Mouse (Mus musculus): Measurements from ENCODE around the gene Angptl2.

Angptl2 gene

GRCm38 (mm10) chr2:33246841-33247240 is 31.0 kb downstream of the Angptl2 start:
- no peak overlapping the region for H3K4me3 ChIP-seq (replicated peaks; ENCODE audit: low read length)
- no peak for TF ChIP-seq CTCF (conservative IDR thresholded peaks at IDR 0.05; ENCODE audit: low read length)
- TF ChIP-seq POU5F1 (IDR thresholded peaks at IDR 0.05; ENCODE audit: borderline replicate concordance, low read length), result no peak
- TF ChIP-seq NANOG (IDR thresholded peaks at IDR 0.05; ENCODE audit: borderline replicate concordance, low read length), result no peak
- peaks cover 19% of the 10 kb centered on the region; the same call in 1 of the 2 replicates for H3K36me3 ChIP-seq (ENCODE audit: insufficient read depth, low read length)
- H3K4me1 ChIP-seq (replicated peaks; ENCODE audit: low read depth, low read length), result no peaks in the 10 kb centered on the region
- H3K27me3 ChIP-seq (ENCODE audit: insufficient read depth, low read length), result no peaks in the 10 kb centered on the region
- H3K9me3 ChIP-seq (ENCODE audit: low read length), result no peaks in the 10 kb centered on the region

- TF ChIP-seq NANOG (IDR thresholded peaks at IDR 0.05; ENCODE audit: borderline replicate concordance, low read length) (no peak), POU5F1 (IDR thresholded peaks at IDR 0.05; ENCODE audit: borderline replicate concordance, low read length) (no peak), CTCF (conservative IDR thresholded peaks at IDR 0.05; ENCODE audit: low read length) (no peak)
- H3K4me1 ChIP-seq (replicated peaks; ENCODE audit: low read depth, low read length), result no peaks in the 10 kb centered on the region
- peaks cover 12% of the 10 kb centered on the region for H3K36me3 ChIP-seq (ENCODE audit: insufficient read depth, low read length)
- no peaks in the 10 kb centered on the region for H3K9me3 ChIP-seq (ENCODE audit: low read length)
- no peak overlapping the region for H3K4me3 ChIP-seq (replicated peaks; ENCODE audit: low read length)
- no peaks in the 10 kb centered on the region for H3K27me3 ChIP-seq (ENCODE audit: insufficient read depth, low read length)
These were observed 32.7 kb downstream of the Angptl2 start for GRCm38 (mm10) chr2:33248549-33248948.

GRCm38 (mm10) chr2:33249922-33250633 is 34.2 kb downstream of the Angptl2 start:
- H3K4me3 ChIP-seq (replicated peaks; ENCODE audit: low read length), result no peak overlapping the region
- H3K27me3 ChIP-seq (ENCODE audit: insufficient read depth, low read length), result no peaks in the 10 kb centered on the region
- H3K36me3 ChIP-seq (ENCODE audit: insufficient read depth, low read length), result peaks cover 12% of the 10 kb centered on the region
- TF ChIP-seq NANOG (IDR thresholded peaks at IDR 0.05; ENCODE audit: borderline replicate concordance, low read length), result no peak
- no peak for TF ChIP-seq CTCF (conservative IDR thresholded peaks at IDR 0.05; ENCODE audit: low read length)
- no peak for TF ChIP-seq POU5F1 (IDR thresholded peaks at IDR 0.05; ENCODE audit: borderline replicate concordance, low read length)
- H3K4me1 ChIP-seq (replicated peaks; ENCODE audit: low read depth, low read length), result no peaks in the 10 kb centered on the region
- no peaks in the 10 kb centered on the region for H3K9me3 ChIP-seq (ENCODE audit: low read length)

- Histone ChIP-seq H3K36me3 (ENCODE audit: insufficient read depth, low read length) (peaks cover 15% of the 10 kb centered on the region), H3K4me1 (replicated peaks; ENCODE audit: low read depth, low read length) (no peaks in the 10 kb centered on the region)
- TF ChIP-seq POU5F1 (IDR thresholded peaks at IDR 0.05; ENCODE audit: borderline replicate concordance, low read length) (no peak), CTCF (conservative IDR thresholded peaks at IDR 0.05; ENCODE audit: low read length) (no peak), NANOG (IDR thresholded peaks at IDR 0.05; ENCODE audit: borderline replicate concordance, low read length) (no peak)
These were observed 36.9 kb downstream of the Angptl2 start for GRCm38 (mm10) chr2:33252751-33253150.

GRCm38 (mm10) chr2:33253572-33254190 is 37.8 kb downstream of the Angptl2 start:
- no peaks in the 10 kb centered on the region for H3K27me3 ChIP-seq (ENCODE audit: insufficient read depth, low read length)
- H3K4me3 ChIP-seq (replicated peaks; ENCODE audit: low read length), result no peak overlapping the region
- peaks cover 15% of the 10 kb centered on the region for H3K36me3 ChIP-seq (ENCODE audit: insufficient read depth, low read length)
- H3K4me1 ChIP-seq (replicated peaks; ENCODE audit: low read depth, low read length), result no peaks in the 10 kb centered on the region
- TF ChIP-seq NANOG (IDR thresholded peaks at IDR 0.05; ENCODE audit: borderline replicate concordance, low read length), result no peak
- no peak for TF ChIP-seq POU5F1 (IDR thresholded peaks at IDR 0.05; ENCODE audit: borderline replicate concordance, low read length)
- TF ChIP-seq CTCF (conservative IDR thresholded peaks at IDR 0.05; ENCODE audit: low read length), result no peak
- H3K9me3 ChIP-seq (ENCODE audit: low read length), result no peaks in the 10 kb centered on the region

More at GRCm38 (mm10) chr2:33252751-33253150, 36.9 kb downstream of the Angptl2 start:
- Histone ChIP-seq H3K9me3 (ENCODE audit: low read length) (no peaks in the 10 kb centered on the region), H3K4me3 (replicated peaks; ENCODE audit: low read length) (no peak overlapping the region), H3K27me3 (ENCODE audit: insufficient read depth, low read length) (no peaks in the 10 kb centered on the region)

- H3K27me3 ChIP-seq (ENCODE audit: insufficient read depth, low read length), result no peaks in the 10 kb centered on the region
- H3K4me1 ChIP-seq (replicated peaks; ENCODE audit: low read depth, low read length), result no peaks in the 10 kb centered on the region
- no peak overlapping the region for H3K4me3 ChIP-seq (replicated peaks; ENCODE audit: low read length)
- no peak for TF ChIP-seq CTCF (conservative IDR thresholded peaks at IDR 0.05; ENCODE audit: low read length)
- TF ChIP-seq POU5F1 (IDR thresholded peaks at IDR 0.05; ENCODE audit: borderline replicate concordance, low read length), result no peak
- TF ChIP-seq NANOG (IDR thresholded peaks at IDR 0.05; ENCODE audit: borderline replicate concordance, low read length), result no peak
- no peaks in the 10 kb centered on the region for H3K9me3 ChIP-seq (ENCODE audit: low read length)
- peaks cover 11% of the 10 kb centered on the region for H3K36me3 ChIP-seq (ENCODE audit: insufficient read depth, low read length)
These were observed 38.6 kb downstream of the Angptl2 start for GRCm38 (mm10) chr2:33254318-33254985.

GRCm38 (mm10) chr2:33256769-33257537 is 41.1 kb downstream of the Angptl2 start:
- Histone ChIP-seq H3K27me3 (ENCODE audit: insufficient read depth, low read length) (no peaks in the 10 kb centered on the region), H3K4me3 (replicated peaks; ENCODE audit: low read length) (no peak overlapping the region), H3K4me1 (replicated peaks; ENCODE audit: low read depth, low read length) (no peaks in the 10 kb centered on the region), H3K36me3 (ENCODE audit: insufficient read depth, low read length) (peaks cover 23% of the 10 kb centered on the region), H3K9me3 (ENCODE audit: low read length) (no peaks in the 10 kb centered on the region)
- TF ChIP-seq CTCF (conservative IDR thresholded peaks at IDR 0.05; ENCODE audit: low read length) (no peak), NANOG (IDR thresholded peaks at IDR 0.05; ENCODE audit: borderline replicate concordance, low read length) (no peak), POU5F1 (IDR thresholded peaks at IDR 0.05; ENCODE audit: borderline replicate concordance, low read length) (no peak)

- H3K36me3 ChIP-seq (ENCODE audit: insufficient read depth, low read length), result peaks cover 19% of the 10 kb centered on the region
- no peak for TF ChIP-seq CTCF (conservative IDR thresholded peaks at IDR 0.05; ENCODE audit: low read length)
- no peak for TF ChIP-seq NANOG (IDR thresholded peaks at IDR 0.05; ENCODE audit: borderline replicate concordance, low read length)
- TF ChIP-seq POU5F1 (IDR thresholded peaks at IDR 0.05; ENCODE audit: borderline replicate concordance, low read length), result no peak
- no peaks in the 10 kb centered on the region for H3K27me3 ChIP-seq (ENCODE audit: insufficient read depth, low read length)
- H3K4me1 ChIP-seq (replicated peaks; ENCODE audit: low read depth, low read length), result no peaks in the 10 kb centered on the region
- H3K9me3 ChIP-seq (ENCODE audit: low read length), result no peaks in the 10 kb centered on the region
- no peak overlapping the region for H3K4me3 ChIP-seq (replicated peaks; ENCODE audit: low read length)
These were observed 44.9 kb downstream of the Angptl2 start for GRCm38 (mm10) chr2:33260772-33261171.

Measured in E14TG2a.4 (cell line).